Mouse (Mus musculus): ENCODE results near the gene Bdkrb2. TPM values are rescaled to one million over a fixed set of nuclear protein-coding genes. Genes with fewer than 3 reads are reported as not detected.
A peak's percentile ranks its signal among the peaks of the same experiment; 100 is the strongest.

Gene Bdkrb2
- polyA plus RNA-seq, 1 experiment from 2014 or later: 1.8 TPM

GRCm38 (mm10) chr12:105584851-105585250, 21.8 kb downstream of the Bdkrb2 start:
- DNase-seq (ENCODE audit: low spot score): peak; percentile 44

- DNase-seq (ENCODE audit: low spot score): no peak
Observed at GRCm38 (mm10) chr12:105587526-105587925, 24.5 kb downstream of the Bdkrb2 start.

- DNase-seq (ENCODE audit: low spot score): no peak
Observed at GRCm38 (mm10) chr12:105590786-105591185, 27.8 kb downstream of the Bdkrb2 start.

- no peak for DNase-seq (ENCODE audit: low spot score)
Observed at GRCm38 (mm10) chr12:105592361-105592761, 29.3 kb downstream of the Bdkrb2 start.

- DNase-seq (ENCODE audit: low spot score): no peak
Observed at GRCm38 (mm10) chr12:105593471-105593870, 30.4 kb downstream of the Bdkrb2 start.

- no peak for DNase-seq (ENCODE audit: low spot score)
Observed at GRCm38 (mm10) chr12:105597135-105597534, 34.1 kb downstream of the Bdkrb2 start.

GRCm38 (mm10) chr12:105598503-105598902, 35.5 kb downstream of the Bdkrb2 start:
- DNase-seq (ENCODE audit: low spot score): no peak

GRCm38 (mm10) chr12:105599098-105599497, 36.1 kb downstream of the Bdkrb2 start:
- no peak for DNase-seq (ENCODE audit: low spot score)

- DNase-seq (ENCODE audit: low spot score): no peak
Observed at GRCm38 (mm10) chr12:105601586-105601985, 38.6 kb downstream of the Bdkrb2 start.

GRCm38 (mm10) chr12:105602581-105603210, 39.7 kb downstream of the Bdkrb2 start, which contains the start of gene Bdkrb1:
Gene Bdkrb1, plus strand, starts transcription at chr12:105603085.
- DNase-seq (ENCODE audit: low spot score): no peak

- DNase-seq (ENCODE audit: low spot score): no peak
Observed at GRCm38 (mm10) chr12:105603904-105604303, 40.9 kb downstream of the Bdkrb2 start.

- no peak for DNase-seq (ENCODE audit: low spot score)
Observed at GRCm38 (mm10) chr12:105605212-105605611, 42.2 kb downstream of the Bdkrb2 start.

GRCm38 (mm10) chr12:105606881-105607280, 43.9 kb downstream of the Bdkrb2 start:
- no peak for DNase-seq (ENCODE audit: low spot score)

GRCm38 (mm10) chr12:105611045-105611444, 48.0 kb downstream of the Bdkrb2 start:
- DNase-seq (ENCODE audit: low spot score): no peak

- DNase-seq (ENCODE audit: low spot score): peak; percentile 66
Observed at GRCm38 (mm10) chr12:105611748-105612147, 48.7 kb downstream of the Bdkrb2 start.

- DNase-seq (ENCODE audit: low spot score): no peak
Observed at GRCm38 (mm10) chr12:105613559-105613958, 50.5 kb downstream of the Bdkrb2 start.

- no peak for DNase-seq (ENCODE audit: low spot score)
Observed at GRCm38 (mm10) chr12:105622048-105622447, 59.0 kb downstream of the Bdkrb2 start.

- DNase-seq (ENCODE audit: low spot score): no peak
Observed at GRCm38 (mm10) chr12:105622981-105623539, 60.0 kb downstream of the Bdkrb2 start.

GRCm38 (mm10) chr12:105625798-105626197, 62.8 kb downstream of the Bdkrb2 start:
- DNase-seq (ENCODE audit: low spot score): no peak

GRCm38 (mm10) chr12:105634374-105635067, 71.5 kb downstream of the Bdkrb2 start:
- DNase-seq (ENCODE audit: low spot score): no peak

- DNase-seq (ENCODE audit: low spot score): no peak
Observed at GRCm38 (mm10) chr12:105636551-105636950, 73.5 kb downstream of the Bdkrb2 start.

GRCm38 (mm10) chr12:105637554-105637953, 74.5 kb downstream of the Bdkrb2 start:
- no peak for DNase-seq (ENCODE audit: low spot score)

Measured in thymus, postnatal 0 days (tissue).